Mouse (Mus musculus): ENCODE measurements around the gene Large2. TPM values are rescaled to one million over a fixed set of nuclear protein-coding genes. Genes with fewer than 3 reads are reported as not detected.
"Not testable (repeated sequence)": the region's sequence is repeated elsewhere in the genome, so short reads cannot be mapped to it uniquely, and the experiment has no call there.

Gene Large2
- polyA plus RNA-seq, 1 experiment = 1.9 TPM

GRCm38 (mm10) chr2:92399877-92400276, 25.2 kb upstream of the Large2 start:
- H3K27ac ChIP-seq (replicated peaks; ENCODE audit: low read depth, low read length) = not testable (repeated sequence)

GRCm38 (mm10) chr2:92397436-92397835, 22.8 kb upstream of the Large2 start:
- H3K4me3 ChIP-seq (ENCODE audit: insufficient read depth, low read depth, low read length) = no peak overlapping the region
- H3K4me1 ChIP-seq (ENCODE audit: control insufficient read depth, insufficient read depth, insufficient read length, low read length) = no peaks in the 10 kb centered on the region
- no peak overlapping the region for H3K27ac ChIP-seq (replicated peaks; ENCODE audit: low read depth, low read length)

More at GRCm38 (mm10) chr2:92399877-92400276, 25.2 kb upstream of the Large2 start:
- not testable (repeated sequence) for H3K4me3 ChIP-seq (ENCODE audit: insufficient read depth, low read depth, low read length); H3K4me1 ChIP-seq (ENCODE audit: control insufficient read depth, insufficient read depth, insufficient read length, low read length)

- Histone ChIP-seq H3K27ac (replicated peaks; ENCODE audit: low read depth, low read length) (no peak overlapping the region), H3K4me3 (ENCODE audit: insufficient read depth, low read depth, low read length) (no peak overlapping the region), H3K4me1 (ENCODE audit: control insufficient read depth, insufficient read depth, insufficient read length, low read length) (no peaks in the 10 kb centered on the region; the same call in 1 of the 2 replicates)
Observed at GRCm38 (mm10) chr2:92395535-92395934, 20.9 kb upstream of the Large2 start.

- Histone ChIP-seq H3K4me3 (ENCODE audit: insufficient read depth, low read depth, low read length) (peak overlapping the region; percentile 29; the same call in 1 of the 2 replicates), H3K4me1 (ENCODE audit: control insufficient read depth, insufficient read depth, insufficient read length, low read length) (no peaks in the 10 kb centered on the region; the same call in 1 of the 2 replicates), H3K27ac (replicated peaks; ENCODE audit: low read depth, low read length) (no peak overlapping the region)
Observed at GRCm38 (mm10) chr2:92392318-92393264, 17.9 kb upstream of the Large2 start.

- no peak overlapping the region for H3K27ac ChIP-seq (replicated peaks; ENCODE audit: low read depth, low read length)
- no peaks in the 10 kb centered on the region; the same call in 1 of the 2 replicates for H3K4me1 ChIP-seq (ENCODE audit: control insufficient read depth, insufficient read depth, insufficient read length, low read length)
- peak overlapping the region; percentile 29; the same call in 1 of the 2 replicates for H3K4me3 ChIP-seq (ENCODE audit: insufficient read depth, low read depth, low read length)
Observed at GRCm38 (mm10) chr2:92391703-92392317, 17.1 kb upstream of the Large2 start.

GRCm38 (mm10) chr2:92391116-92391515, 16.4 kb upstream of the Large2 start:
- no peaks in the 10 kb centered on the region; the same call in 1 of the 2 replicates for H3K4me1 ChIP-seq (ENCODE audit: control insufficient read depth, insufficient read depth, insufficient read length, low read length)
- H3K4me3 ChIP-seq (ENCODE audit: insufficient read depth, low read depth, low read length) = no peak overlapping the region
- H3K27ac ChIP-seq (replicated peaks; ENCODE audit: low read depth, low read length) = no peak overlapping the region

GRCm38 (mm10) chr2:92390206-92390930, 15.7 kb upstream of the Large2 start:
- no peak overlapping the region for H3K4me3 ChIP-seq (ENCODE audit: insufficient read depth, low read depth, low read length)
- H3K27ac ChIP-seq (replicated peaks; ENCODE audit: low read depth, low read length) = no peak overlapping the region
- H3K4me1 ChIP-seq (ENCODE audit: control insufficient read depth, insufficient read depth, insufficient read length, low read length) = no peaks in the 10 kb centered on the region; the same call in 1 of the 2 replicates

- no peak overlapping the region for H3K27ac ChIP-seq (replicated peaks; ENCODE audit: low read depth, low read length)
- H3K4me1 ChIP-seq (ENCODE audit: control insufficient read depth, insufficient read depth, insufficient read length, low read length) = no peaks in the 10 kb centered on the region; the same call in 1 of the 2 replicates
Observed at GRCm38 (mm10) chr2:92389645-92390044, 15.0 kb upstream of the Large2 start.

GRCm38 (mm10) chr2:92388891-92389641, 14.4 kb upstream of the Large2 start:
- Histone ChIP-seq H3K4me3 (ENCODE audit: insufficient read depth, low read depth, low read length) (peak overlapping the region; percentile 56), H3K27ac (replicated peaks; ENCODE audit: low read depth, low read length) (no peak overlapping the region), H3K4me1 (ENCODE audit: control insufficient read depth, insufficient read depth, insufficient read length, low read length) (no peaks in the 10 kb centered on the region; the same call in 1 of the 2 replicates)

More at GRCm38 (mm10) chr2:92389645-92390044, 15.0 kb upstream of the Large2 start:
- peak overlapping the region; percentile 54 for H3K4me3 ChIP-seq (ENCODE audit: insufficient read depth, low read depth, low read length)

GRCm38 (mm10) chr2:92388081-92388517, 13.4 kb upstream of the Large2 start:
- Histone ChIP-seq H3K4me3 (ENCODE audit: insufficient read depth, low read depth, low read length) (no peak overlapping the region), H3K4me1 (ENCODE audit: control insufficient read depth, insufficient read depth, insufficient read length, low read length) (no peaks in the 10 kb centered on the region; the same call in 1 of the 2 replicates), H3K27ac (replicated peaks; ENCODE audit: low read depth, low read length) (no peak overlapping the region)

GRCm38 (mm10) chr2:92387646-92388045, 13.0 kb upstream of the Large2 start:
- no peaks in the 10 kb centered on the region; the same call in 1 of the 2 replicates for H3K4me1 ChIP-seq (ENCODE audit: control insufficient read depth, insufficient read depth, insufficient read length, low read length)
- H3K4me3 ChIP-seq (ENCODE audit: insufficient read depth, low read depth, low read length) = no peak overlapping the region
- no peak overlapping the region for H3K27ac ChIP-seq (replicated peaks; ENCODE audit: low read depth, low read length)

- Histone ChIP-seq H3K27ac (replicated peaks; ENCODE audit: low read depth, low read length) (no peak overlapping the region), H3K4me3 (ENCODE audit: insufficient read depth, low read depth, low read length) (no peak overlapping the region), H3K4me1 (ENCODE audit: control insufficient read depth, insufficient read depth, insufficient read length, low read length) (no peaks in the 10 kb centered on the region; the same call in 1 of the 2 replicates)
Observed at GRCm38 (mm10) chr2:92386821-92387570, 12.3 kb upstream of the Large2 start.

- Histone ChIP-seq H3K4me1 (ENCODE audit: control insufficient read depth, insufficient read depth, insufficient read length, low read length) (no peaks in the 10 kb centered on the region; the same call in 1 of the 2 replicates), H3K4me3 (ENCODE audit: insufficient read depth, low read depth, low read length) (no peak overlapping the region), H3K27ac (replicated peaks; ENCODE audit: low read depth, low read length) (no peak overlapping the region)
Observed at GRCm38 (mm10) chr2:92385113-92386051, 10.7 kb upstream of the Large2 start.
